Mouse (Mus musculus) midbrain, postnatal 0 days (tissue): ENCODE measurements around the gene Mrpl9. TPM values are rescaled to one million over a fixed set of nuclear protein-coding genes. Genes with fewer than 3 reads are reported as not detected.

ENCODE experiments used
- ATAC-seq: fragments of 200-750 bp; cut with Nextera tagmentation; 2 replicates; pipeline ENCODE4 v1.8.0; 2017; ENCODE audit warnings: moderate number of reproducible peaks, mild to moderate bottlenecking, moderate TSS enrichment, moderate library complexity; ENCODE audit not compliant: low FRiP score
- DNase-seq: peaks from one replicate; pipeline ENCODE4 v3.0.0-alpha.2; 2015; ENCODE audit warnings: low spot score
- H3K27ac ChIP-seq: fragments of 300-500 bp; sonication (generic); 2 replicates; pipeline ENCODE4 v1.5.1; 2014; ENCODE audit warnings: low read depth, mild to moderate bottlenecking, low read length, mixed read lengths
- H3K27me3 ChIP-seq: fragments of 300-500 bp; sonication (generic); 2 replicates; pipeline ENCODE4 v1.6.1; 2014; ENCODE audit warnings: low read length, control low read depth, mixed read lengths; ENCODE audit not compliant: insufficient read depth
- H3K36me3 ChIP-seq: fragments of 300-500 bp; sonication (generic); 2 replicates; pipeline ENCODE4 v1.6.1; 2014; ENCODE audit warnings: low read length, control low read depth, mixed read lengths; ENCODE audit not compliant: insufficient read depth
- H3K4me1 ChIP-seq: fragments of 300-500 bp; sonication (generic); 2 replicates; pipeline ENCODE4 v1.6.1; 2014; ENCODE audit warnings: mild to moderate bottlenecking, control low read depth, antibody characterized with exemption, low read length, mixed read lengths; ENCODE audit not compliant: insufficient read depth
- H3K4me2 ChIP-seq: fragments of 300-500 bp; sonication (generic); 2 replicates; pipeline ENCODE4 v1.6.1; 2014; ENCODE audit warnings: low read depth, mild to moderate bottlenecking, low read length, mixed read lengths; ENCODE audit not compliant: poor library complexity, severe bottlenecking
- H3K4me3 ChIP-seq: fragments of 300-500 bp; sonication (generic); 2 replicates; pipeline ENCODE4 v1.5.1; 2014; ENCODE audit warnings: low read depth, mild to moderate bottlenecking, low read length, moderate library complexity
- H3K9ac ChIP-seq: fragments of 300-500 bp; sonication (generic); replicated peaks from 2 replicates; pipeline ENCODE4 v1.6.1; 2014; ENCODE audit warnings: mild to moderate bottlenecking, low read length, moderate library complexity, mixed read lengths; ENCODE audit not compliant: poor library complexity, severe bottlenecking
- H3K9me3 ChIP-seq: fragments of 300-500 bp; sonication (generic); 2 replicates; pipeline ENCODE4 v1.6.1; 2016; ENCODE audit warnings: low read length, control low read depth
- CTCF ChIP-seq: IDR thresholded peaks from 2 replicates; pipeline ENCODE4 v1.5.1; 2016; ENCODE audit warnings: antibody characterized with exemption, mild to moderate bottlenecking
- WGBS: fragments of 180-500 bp; shearing (Covaris S2); extraction: QIAGEN DNeasy Blood & Tissue Kit; methylation state at CpG from one replicate; pipeline ENCODE4 v1.1.7; 2014; 5-methylcytosine and 5-hydroxymethylcytosine counted together
- polyA plus RNA-seq: library from polyadenylated mRNA; unstranded; fragments of >200 nt; fragmentation: Nextera tagmentation; extraction: Ambion mirVana; gene quantifications from 2 replicates; pipeline ENCODE4 v1.2.1, GENCODE M21; 2015
- total RNA-seq: library from RNA; depleted of rRNA; stranded (reverse); fragments of >200 nt; gene quantifications from 2 replicates; pipeline ENCODE4 v1.2.3, GENCODE M21; 2014; rRNA removed

Mrpl9 gene
- total and polyA plus RNA-seq, 2 experiments from 2014 or later = 56.1 to 56.8 TPM

- no peak overlapping the region for H3K4me2 ChIP-seq
- WGBS = 83% methylated on average over 4 of the region's 4 CpGs
- no peak overlapping the region for H3K4me3 ChIP-seq
- ATAC-seq (no peak), DNase-seq (no peak)
- no peaks in the 10 kb centered on the region for H3K4me1 ChIP-seq
- no peak for TF ChIP-seq CTCF
- H3K9ac ChIP-seq = no peak overlapping the region
- H3K36me3 ChIP-seq = peaks cover 8% of the 10 kb centered on the region
- no peaks in the 10 kb centered on the region for H3K27me3 ChIP-seq
- H3K27ac ChIP-seq = no peak overlapping the region
- H3K9me3 ChIP-seq = no peaks in the 10 kb centered on the region
Measured at GRCm38 (mm10) chr3:94497162-94497561, 54.0 kb downstream of the Mrpl9 start.

Other genes with a start within 250 kb of the Mrpl9 start
- gene Gm5286, start 246.6 kb upstream of the Mrpl9 start, total RNA-seq = not detected in 2 replicates
- gene Gm5286, start 246.6 kb upstream of the Mrpl9 start, polyA plus RNA-seq = not detected in 2 replicates
- gene Gm4778, start 179.3 kb upstream of the Mrpl9 start, total RNA-seq = not detected in 2 replicates
- gene Gm4778, start 179.3 kb upstream of the Mrpl9 start, polyA plus RNA-seq = not detected in 2 replicates
- 28.7 and 32.7 TPM in 2 replicates for gene Them4, start 133.2 kb upstream of the Mrpl9 start, total RNA-seq
- gene Them4, start 133.2 kb upstream of the Mrpl9 start, polyA plus RNA-seq = 72.9 and 73.0 TPM in 2 replicates
- gene Them5, start 101.2 kb upstream of the Mrpl9 start, total RNA-seq = 0.16 TPM in 1 of 2 replicates, not detected in the other
- not detected in 2 replicates for gene Them5, start 101.2 kb upstream of the Mrpl9 start, polyA plus RNA-seq
- gene C2cd4d, start 80.9 kb upstream of the Mrpl9 start, total RNA-seq = 1.7 and 2.8 TPM in 2 replicates
- 1.7 and 2.2 TPM in 2 replicates for gene C2cd4d, start 80.9 kb upstream of the Mrpl9 start, polyA plus RNA-seq
- gene Rorc, start 70.5 kb upstream of the Mrpl9 start, total RNA-seq = 0.42 and 0.60 TPM in 2 replicates
- 0.12 and 0.25 TPM in 2 replicates for gene Rorc, start 70.5 kb upstream of the Mrpl9 start, polyA plus RNA-seq
- gene Lingo4, start 44.8 kb upstream of the Mrpl9 start, total RNA-seq = 1.6 and 1.8 TPM in 2 replicates
- gene Lingo4, start 44.8 kb upstream of the Mrpl9 start, polyA plus RNA-seq = 1.5 TPM in 2 replicates
- 12.0 and 18.5 TPM in 2 replicates for gene Tdrkh, start 30.0 kb upstream of the Mrpl9 start, total RNA-seq
- gene Tdrkh, start 30.0 kb upstream of the Mrpl9 start, polyA plus RNA-seq = 39.5 and 40.3 TPM in 2 replicates
- gene Oaz3, start 597 bp downstream of the Mrpl9 start, total RNA-seq = not detected in 2 replicates
- 0.68 and 1.1 TPM in 2 replicates for gene Oaz3, start 597 bp downstream of the Mrpl9 start, polyA plus RNA-seq
- gene Celf3, start 35.0 kb downstream of the Mrpl9 start, total RNA-seq = 203 and 205 TPM in 2 replicates
- gene Celf3, start 35.0 kb downstream of the Mrpl9 start, polyA plus RNA-seq = 187 and 219 TPM in 2 replicates
- gene Riiad1, start 37.0 kb downstream of the Mrpl9 start, total RNA-seq = 6.6 and 6.7 TPM in 2 replicates
- gene Riiad1, start 37.0 kb downstream of the Mrpl9 start, polyA plus RNA-seq = 19.4 and 23.3 TPM in 2 replicates
- gene Snx27, start 139.4 kb downstream of the Mrpl9 start, total RNA-seq = 67.9 and 87.7 TPM in 2 replicates
- 81.7 and 84.4 TPM in 2 replicates for gene Snx27, start 139.4 kb downstream of the Mrpl9 start, polyA plus RNA-seq
- gene Gm10972, start 199.8 kb downstream of the Mrpl9 start, total RNA-seq = not detected in 2 replicates
- gene Gm10972, start 199.8 kb downstream of the Mrpl9 start, polyA plus RNA-seq = not detected in 2 replicates
- gene Tuft1, start 215.6 kb downstream of the Mrpl9 start, total RNA-seq = 10.0 and 11.1 TPM in 2 replicates
- gene Tuft1, start 215.6 kb downstream of the Mrpl9 start, polyA plus RNA-seq = 5.9 and 6.3 TPM in 2 replicates